Mouse (Mus musculus): ENCODE measurements around the gene Icam5.

GRCm38 (mm10) chr9:21037481-21037891 lies 5.6 kb downstream of the Icam5 start:
- TF ChIP-seq CTCF (IDR thresholded peaks at IDR 0.05; ENCODE audit: low read depth) (no peak), EP300 (IDR thresholded peaks at IDR 0.05; ENCODE audit: low read depth) (no peak)

Data from liver, postnatal 0 days (tissue).